Mouse (Mus musculus) CH12.LX (cell line): Measurements from ENCODE around the gene Foxs1.

Source experiments
- CTCF ChIP-seq, 2 experiments: IDR thresholded peaks in 1 of 2; conservative IDR thresholded peaks in 1 of 2; 2 replicates each; pipeline ENCODE4 v1.5.1; 2011 to 2012; ENCODE audit warnings: low read depth in 2 of 2, low read length in 2 of 2, improper control_type of control experiment in 1 of 2, inconsistent platforms in 1 of 2, mild to moderate bottlenecking in 1 of 2, moderate library complexity in 1 of 2
- E2F4 ChIP-seq: IDR thresholded peaks from 2 replicates; pipeline ENCODE4 v1.6.1; 2011; ENCODE audit warnings: low read depth, low read length, improper control_type of control experiment; ENCODE audit not compliant: insufficient replicate concordance
- MAX ChIP-seq: IDR thresholded peaks from 2 replicates; pipeline ENCODE4 v1.6.1; 2011; ENCODE audit warnings: low read length, improper control_type of control experiment
- MAZ ChIP-seq: IDR thresholded peaks from 2 replicates; pipeline ENCODE4 v1.6.1; 2012; ENCODE audit warnings: low read depth, mild to moderate bottlenecking, inconsistent platforms, low read length, improper control_type of control experiment, moderate library complexity
- MEF2A ChIP-seq: IDR thresholded peaks from 2 replicates; pipeline ENCODE4 v1.6.1; 2014; ENCODE audit warnings: low read depth, mild to moderate bottlenecking, inconsistent platforms, low read length, improper control_type of control experiment, borderline replicate concordance
- POLR2A ChIP-seq: IDR thresholded peaks from 2 replicates; pipeline ENCODE4 v1.6.1; 2011; ENCODE audit warnings: low read depth, mild to moderate bottlenecking, improper control_type of control experiment, low read length
- USF2 ChIP-seq: conservative IDR thresholded peaks from 2 replicates; pipeline ENCODE4 v1.6.1; 2011; ENCODE audit warnings: low read depth, low read length, improper control_type of control experiment
- ZNF384 ChIP-seq: IDR thresholded peaks from 2 replicates; pipeline ENCODE4 v1.6.1; 2012; ENCODE audit warnings: low read depth, low read length, improper control_type of control experiment, inconsistent platforms

GRCm38 (mm10) chr2:152948438-152949020 is 15.5 kb upstream of the Foxs1 start:
- no peak for TF ChIP-seq POLR2A
- TF ChIP-seq E2F4, result no peak
- no peak for TF ChIP-seq CTCF (conservative IDR thresholded peaks at IDR 0.05 in 1 of 2, IDR thresholded peaks at IDR 0.05 in 1 of 2; ENCODE audit: low read depth in 2 of 2, low read length in 2 of 2)
- TF ChIP-seq ZNF384, result no peak
- TF ChIP-seq MEF2A, result no peak
- TF ChIP-seq MAX, result no peak
- TF ChIP-seq USF2, result no peak
- no peak for TF ChIP-seq MAZ
